ENCODE assay signal across 7 mouse cellular contexts in the genomic region with DNA sequence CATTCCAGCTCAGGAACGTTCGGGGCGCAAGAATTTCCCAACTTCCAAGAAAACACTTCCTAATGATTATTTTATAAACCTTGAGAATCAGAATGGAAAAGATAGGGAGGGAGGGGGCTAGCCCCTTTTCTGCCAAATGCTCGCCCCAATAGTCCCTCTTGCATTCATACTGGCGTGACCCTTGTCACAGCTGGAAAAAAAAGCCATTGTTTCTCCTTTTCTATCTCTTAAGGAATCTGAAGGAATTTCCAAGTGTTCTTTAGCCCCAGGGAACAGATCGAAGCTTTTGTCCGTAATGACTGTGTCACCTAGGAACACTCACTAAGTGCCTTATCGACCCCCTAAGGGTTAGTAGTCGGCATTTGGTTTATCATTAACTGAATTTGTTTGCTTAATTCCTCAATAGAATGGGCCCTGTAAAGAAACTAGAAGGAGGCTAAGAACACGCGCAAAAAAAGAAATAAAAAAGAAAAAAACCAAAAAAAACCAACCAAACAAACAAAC. TPM values are rescaled to one million over a fixed set of nuclear protein-coding genes. Genes with fewer than 3 reads are reported as not detected.
DNase-seq lines count a peak whose midpoint lies in the region; ATAC-seq and TF ChIP-seq lines count a peak whose summit lies in the region.

No protein-coding gene starts in this region.

- 15% methylated on average over 11 of the region's 11 CpGs for WGBS in lung, embryonic 15.5 days
- WGBS in embryonic facial prominence, embryonic 15.5 days = 17% methylated on average over 11 of the region's 11 CpGs
- WGBS in limb, embryonic 11.5 days = 20% methylated on average over 11 of the region's 11 CpGs
- WGBS in small intestine, adult 2 months = 6% methylated on average over 11 of the region's 11 CpGs

- H3K27me3 ChIP-seq in lung, embryonic 15.5 days = no peaks in the 10 kb centered on the region
- no peaks in the 10 kb centered on the region for H3K27me3 ChIP-seq in embryonic facial prominence, embryonic 15.5 days
- no peaks in the 10 kb centered on the region for H3K27me3 ChIP-seq in limb, embryonic 11.5 days (ENCODE audit: control insufficient read depth, insufficient read depth, low read length)
- no peaks in the 10 kb centered on the region for H3K27me3 ChIP-seq in small intestine, adult 2 months (ENCODE audit: control insufficient read depth, insufficient read depth, low read length)

- H3K4me3 ChIP-seq in lung, embryonic 15.5 days = peak overlapping the region; percentile 53
- H3K4me3 ChIP-seq in embryonic facial prominence, embryonic 15.5 days (replicated peaks) = peak overlapping the region; percentile 55
- peak overlapping the region; percentile 44 for H3K4me3 ChIP-seq in limb, embryonic 11.5 days (ENCODE audit: low read depth, low read length)
- H3K4me3 ChIP-seq in small intestine, adult 2 months (ENCODE audit: low read depth, low read length) = peak overlapping the region; percentile 73

- TF ChIP-seq CTCF in small intestine, adult 2 months (IDR thresholded peaks at IDR 0.05; ENCODE audit: extremely low read depth, insufficient read length, insufficient replicate concordance, low read depth, low read length) = no peak

- no peak overlapping the region for H3K9ac ChIP-seq in lung, embryonic 15.5 days
- H3K9ac ChIP-seq in embryonic facial prominence, embryonic 15.5 days = no peak overlapping the region
- H3K9ac ChIP-seq in limb, embryonic 11.5 days (ENCODE audit: low read length) = no peak overlapping the region

- H3K9me3 ChIP-seq in lung, embryonic 15.5 days = no peaks in the 10 kb centered on the region
- H3K9me3 ChIP-seq in embryonic facial prominence, embryonic 15.5 days (replicated peaks) = no peaks in the 10 kb centered on the region
- H3K9me3 ChIP-seq in limb, embryonic 11.5 days (ENCODE audit: control insufficient read depth, low read length) = no peaks in the 10 kb centered on the region

- no peak for DNase-seq in lung, postnatal 36 days
- no peak for DNase-seq in limb, embryonic 11.5 days (ENCODE audit: low spot score)
- no peak for DNase-seq in layer of hippocampus, adult 11-12 months (ENCODE audit: low spot score)
- no peak for DNase-seq in kidney, postnatal 36 days

- ATAC-seq in lung, embryonic 15.5 days (ENCODE audit: borderline replicate concordance, extremely low read depth, low FRiP score, low TSS enrichment) = no peak
- no peak for ATAC-seq in embryonic facial prominence, embryonic 15.5 days (ENCODE audit: insufficient number of reproducible peaks, low FRiP score, low TSS enrichment, low read depth)
- ATAC-seq in limb, embryonic 11.5 days (ENCODE audit: insufficient number of reproducible peaks, low FRiP score, low TSS enrichment, low read depth) = no peak

- no peaks in the 10 kb centered on the region for H3K36me3 ChIP-seq in lung, embryonic 15.5 days
- no peaks in the 10 kb centered on the region for H3K36me3 ChIP-seq in embryonic facial prominence, embryonic 15.5 days
- H3K36me3 ChIP-seq in limb, embryonic 11.5 days (ENCODE audit: control insufficient read depth, insufficient read depth, low read length) = no peaks in the 10 kb centered on the region
- H3K36me3 ChIP-seq in small intestine, adult 2 months (ENCODE audit: control insufficient read depth, insufficient read depth, low read length) = no peaks in the 10 kb centered on the region

- H3K4me2 ChIP-seq in lung, embryonic 15.5 days = peak overlapping the region; percentile 68
- peak overlapping the region; percentile 64 for H3K4me2 ChIP-seq in embryonic facial prominence, embryonic 15.5 days (replicated peaks)
- peak overlapping the region; percentile 50 for H3K4me2 ChIP-seq in limb, embryonic 11.5 days (ENCODE audit: low read depth, severe bottlenecking)

- no peak overlapping the region for H3K27ac ChIP-seq in lung, embryonic 15.5 days
- no peak overlapping the region for H3K27ac ChIP-seq in embryonic facial prominence, embryonic 15.5 days (replicated peaks)
- H3K27ac ChIP-seq in limb, embryonic 11.5 days (replicated peaks; ENCODE audit: low read depth, low read length) = no peak overlapping the region
- H3K27ac ChIP-seq in small intestine, adult 2 months (ENCODE audit: insufficient read depth, low read depth, low read length) = no peak overlapping the region

- peaks cover 4% of the 10 kb centered on the region; the same call in 1 of the 2 replicates for H3K4me1 ChIP-seq in lung, embryonic 15.5 days
- no peaks in the 10 kb centered on the region for H3K4me1 ChIP-seq in embryonic facial prominence, embryonic 15.5 days
- H3K4me1 ChIP-seq in limb, embryonic 11.5 days (ENCODE audit: control insufficient read depth, insufficient read depth, low read length) = no peaks in the 10 kb centered on the region
- no peaks in the 10 kb centered on the region; the same call in 1 of the 2 replicates for H3K4me1 ChIP-seq in small intestine, adult 2 months (ENCODE audit: control insufficient read depth, insufficient read depth, insufficient read length, low read length)

- no peak for TF ChIP-seq POLR2A in small intestine, adult 2 months (IDR thresholded peaks at IDR 0.05; ENCODE audit: low read depth, low read length)

RNA-seq across cellular contexts. Expression of a gene that starts 0.4 kb away (rescaled TPM):
- 10.2 and 11.6 TPM in 2 replicates for polyA plus RNA-seq in lung, embryonic 15.5 days (2015; fragmentation: Nextera tagmentation; extraction: Ambion mirVana)
- 10.5 and 11.7 TPM in 2 replicates for polyA plus RNA-seq in embryonic facial prominence, embryonic 15.5 days (2015; fragmentation: Nextera tagmentation; extraction: Ambion mirVana)
- polyA plus RNA-seq in limb, embryonic 11.5 days (2014; fragmentation: Nextera tagmentation; extraction: Ambion mirVana) = 11.1 and 11.8 TPM in 2 replicates
- polyA plus RNA-seq in small intestine, adult 2 months (2012; rRNA removed) = 6.8 and 10.8 TPM in 2 replicates

RNA-seq across cellular contexts. Expression of a gene that starts 13.4 kb away (rescaled TPM):
- polyA plus RNA-seq in lung, embryonic 15.5 days (2015; fragmentation: Nextera tagmentation; extraction: Ambion mirVana) = 33.8 and 41.1 TPM in 2 replicates
- polyA plus RNA-seq in embryonic facial prominence, embryonic 15.5 days (2015; fragmentation: Nextera tagmentation; extraction: Ambion mirVana) = 48.0 and 48.6 TPM in 2 replicates
- 24.1 and 25.5 TPM in 2 replicates for polyA plus RNA-seq in limb, embryonic 11.5 days (2014; fragmentation: Nextera tagmentation; extraction: Ambion mirVana)
- polyA plus RNA-seq in small intestine, adult 2 months (2012; rRNA removed) = 47.7 and 88.0 TPM in 2 replicates

RNA-seq across cellular contexts. Expression of a gene that starts 30.8 kb away (rescaled TPM):
- 12.8 and 14.8 TPM in 2 replicates for polyA plus RNA-seq in lung, embryonic 15.5 days (2015; fragmentation: Nextera tagmentation; extraction: Ambion mirVana)
- 13.3 and 17.0 TPM in 2 replicates for polyA plus RNA-seq in embryonic facial prominence, embryonic 15.5 days (2015; fragmentation: Nextera tagmentation; extraction: Ambion mirVana)
- polyA plus RNA-seq in limb, embryonic 11.5 days (2014; fragmentation: Nextera tagmentation; extraction: Ambion mirVana) = 15.4 and 15.5 TPM in 2 replicates
- 7.6 and 8.4 TPM in 2 replicates for polyA plus RNA-seq in small intestine, adult 2 months (2012; rRNA removed)

RNA-seq across cellular contexts. Expression of a gene that starts 45.5 kb away (rescaled TPM):
- polyA plus RNA-seq in lung, embryonic 15.5 days (2015; fragmentation: Nextera tagmentation; extraction: Ambion mirVana) = 52.8 and 53.0 TPM in 2 replicates
- 38.3 and 40.6 TPM in 2 replicates for polyA plus RNA-seq in embryonic facial prominence, embryonic 15.5 days (2015; fragmentation: Nextera tagmentation; extraction: Ambion mirVana)
- 51.2 and 53.6 TPM in 2 replicates for polyA plus RNA-seq in limb, embryonic 11.5 days (2014; fragmentation: Nextera tagmentation; extraction: Ambion mirVana)
- 11.4 and 16.1 TPM in 2 replicates for polyA plus RNA-seq in small intestine, adult 2 months (2012; rRNA removed)
